ENCODE assay signal across 27 mouse cellular contexts in the genomic region with DNA sequence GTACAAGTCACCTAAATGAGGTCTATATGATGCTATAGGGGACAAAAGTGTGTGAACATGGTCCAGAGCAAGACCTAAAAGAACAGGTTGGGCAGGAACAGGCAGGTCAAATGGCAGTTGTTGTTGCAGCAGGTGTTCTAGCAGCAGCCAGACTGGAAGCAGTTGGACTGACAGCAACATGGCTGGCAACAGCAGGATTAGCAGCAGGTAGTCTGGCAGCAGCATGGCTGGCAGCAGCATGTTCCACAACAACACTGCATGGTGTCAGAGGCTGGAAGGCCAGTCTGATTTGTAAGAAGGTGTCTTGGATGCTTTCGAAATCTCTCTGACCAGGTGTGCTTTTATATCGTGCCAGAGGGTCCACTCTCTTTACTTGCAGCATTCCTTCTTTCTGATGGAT. TPM values are rescaled to one million over a fixed set of nuclear protein-coding genes. Genes with fewer than 3 reads are reported as not detected.
DNase-seq lines count a peak whose midpoint lies in the region; ATAC-seq lines count a peak whose summit lies in the region.
"Had no signal": no experiment of that assay in that cellular context is flagged by ENCODE, and none has a peak within 500 bp of the region (broad histone marks: within the 10 kb centered on the region; RNA-seq: fewer than 3 reads in every experiment).

No protein-coding gene starts in this region.

- H3K36me3 ChIP-seq in forebrain, embryonic 11.5 days (ENCODE audit: control insufficient read depth, insufficient read depth, low read length): no peaks in the 10 kb centered on the region
- no peaks in the 10 kb centered on the region for H3K36me3 ChIP-seq in forebrain, embryonic 14.5 days (ENCODE audit: control insufficient read depth, insufficient read depth, low read length)
- H3K36me3 ChIP-seq in megakaryocyte, embryonic 14.5 days (replicated peaks; ENCODE audit: low read length): no peaks in the 10 kb centered on the region
- H3K36me3 ChIP-seq: embryonic facial prominence, embryonic 10.5 days; embryonic facial prominence, embryonic 12.5 days; forebrain, embryonic 12.5 days; forebrain, embryonic 15.5 days; G1E had no signal

- ATAC-seq in cerebellum, adult (ENCODE audit: insufficient number of reproducible peaks, low FRiP score, low TSS enrichment): no peak
- no peak for ATAC-seq in forebrain, embryonic 11.5 days (replicated peaks; ENCODE audit: low FRiP score)
- ATAC-seq in forebrain, embryonic 14.5 days: no peak
- ATAC-seq in megakaryocyte, adult 5-6 weeks (ENCODE audit: poor library complexity, severe bottlenecking): no peak
- ATAC-seq: activated CD4-positive, CD25-positive, alpha-beta regulatory T cell, adult 4 months; CD4-positive, CD25-positive, alpha-beta regulatory T cell, adult 4 months; forebrain, embryonic 15.5 days; forebrain, postnatal 0 days; Patski had no signal

- H3K9me3 ChIP-seq in forebrain, embryonic 11.5 days (ENCODE audit: control insufficient read depth, low read length): no peaks in the 10 kb centered on the region
- no peaks in the 10 kb centered on the region for H3K9me3 ChIP-seq in forebrain, embryonic 14.5 days (replicated peaks; ENCODE audit: control insufficient read depth, low read length)
- no peaks in the 10 kb centered on the region for H3K9me3 ChIP-seq in megakaryocyte, embryonic 14.5 days
- H3K9me3 ChIP-seq: embryonic facial prominence, embryonic 10.5 days; embryonic facial prominence, embryonic 12.5 days; forebrain, embryonic 12.5 days; forebrain, embryonic 15.5 days had no signal

- WGBS in forebrain, embryonic 11.5 days: 95% methylated on average over 2 of the region's 2 CpGs
- WGBS in forebrain, embryonic 14.5 days: 86% methylated on average over 2 of the region's 2 CpGs

- no peaks in the 10 kb centered on the region for H3K27me3 ChIP-seq in forebrain, embryonic 11.5 days (ENCODE audit: control insufficient read depth, insufficient read depth, low read length)
- H3K27me3 ChIP-seq in forebrain, embryonic 14.5 days (replicated peaks; ENCODE audit: control insufficient read depth, insufficient read depth, low read length): no peaks in the 10 kb centered on the region
- H3K27me3 ChIP-seq in megakaryocyte, embryonic 14.5 days (replicated peaks): no peaks in the 10 kb centered on the region
- H3K27me3 ChIP-seq: embryonic facial prominence, embryonic 12.5 days; forebrain, embryonic 12.5 days; forebrain, embryonic 15.5 days had no signal

- H3K4me3 ChIP-seq in forebrain, embryonic 11.5 days (ENCODE audit: low read depth, low read length): no peak overlapping the region
- no peak overlapping the region for H3K4me3 ChIP-seq in forebrain, embryonic 14.5 days (ENCODE audit: low read depth, low read length)
- H3K4me3 ChIP-seq in megakaryocyte, embryonic 14.5 days (replicated peaks): peak overlapping the region; percentile 54
- H3K4me3 ChIP-seq: embryonic facial prominence, embryonic 10.5 days; embryonic facial prominence, embryonic 12.5 days; forebrain, embryonic 12.5 days; forebrain, embryonic 15.5 days had no signal

- H3K4me1 ChIP-seq in forebrain, embryonic 11.5 days (replicated peaks; ENCODE audit: control insufficient read depth, insufficient read depth, low read length): no peaks in the 10 kb centered on the region
- no peaks in the 10 kb centered on the region for H3K4me1 ChIP-seq in forebrain, embryonic 14.5 days (ENCODE audit: control insufficient read depth, insufficient read depth, low read length)
- H3K4me1 ChIP-seq in megakaryocyte, embryonic 14.5 days: no peaks in the 10 kb centered on the region
- H3K4me1 ChIP-seq: embryonic facial prominence, embryonic 10.5 days; embryonic facial prominence, embryonic 12.5 days; forebrain, embryonic 12.5 days; forebrain, embryonic 15.5 days had no signal

- peak; percentile 63 to 73 for DNase-seq in cerebellum, postnatal 10 days
- peak; percentile 47 for DNase-seq in forebrain, embryonic 11.5 days (ENCODE audit: low spot score)
- no peak for DNase-seq in forebrain, embryonic 14.5 days (ENCODE audit: low spot score)
- DNase-seq: adrenal gland, adult 8-10 months; adrenal gland, postnatal 14 days; adrenal gland, postnatal 36 days; B cell, adult 2 months; cerebellum, adult 11 months; cerebellum, adult 2 months; cerebellum, adult 9-10 months; cerebellum, postnatal 25 days; forebrain, postnatal 0 days had no signal

- H3K27ac ChIP-seq in forebrain, embryonic 11.5 days (ENCODE audit: low read depth, low read length): no peak overlapping the region
- no peak overlapping the region for H3K27ac ChIP-seq in forebrain, embryonic 14.5 days (ENCODE audit: low read depth, low read length)
- H3K27ac ChIP-seq: embryonic facial prominence, embryonic 10.5 days; embryonic facial prominence, embryonic 12.5 days; forebrain, embryonic 12.5 days; forebrain, embryonic 15.5 days had no signal

- no peak overlapping the region for H3K4me2 ChIP-seq in forebrain, embryonic 11.5 days (ENCODE audit: low read depth, low read length, severe bottlenecking)
- H3K4me2 ChIP-seq in forebrain, embryonic 14.5 days (ENCODE audit: low read length): no peak overlapping the region
- H3K4me2 ChIP-seq: embryonic facial prominence, embryonic 12.5 days; forebrain, embryonic 12.5 days; forebrain, embryonic 15.5 days had no signal

- no peak overlapping the region for H3K9ac ChIP-seq in forebrain, embryonic 11.5 days (ENCODE audit: low read length)
- H3K9ac ChIP-seq in forebrain, embryonic 14.5 days (ENCODE audit: low read length): no peak overlapping the region
- H3K9ac ChIP-seq: embryonic facial prominence, embryonic 12.5 days; forebrain, embryonic 12.5 days; forebrain, embryonic 15.5 days; forebrain, postnatal 0 days had no signal

RNA-seq across cellular contexts. Expression of a gene that starts 7.1 kb away (rescaled TPM):
- polyA plus RNA-seq in forebrain, embryonic 11.5 days (2014; fragmentation: Nextera tagmentation; extraction: Ambion mirVana): not detected in 2 replicates
- polyA plus RNA-seq in forebrain, embryonic 14.5 days (2014; fragmentation: Nextera tagmentation; extraction: Ambion mirVana): not detected in 2 replicates
- polyA plus RNA-seq in megakaryocyte, embryonic 14.5 days (2012; ENCODE audit: insufficient read depth, low replicate concordance): not detected in 2 replicates
- not detected in 2 replicates for total RNA-seq in megakaryocyte, adult 5-6 weeks (2015)
- total RNA-seq in megakaryocyte, adult 5-6 weeks (2017): not detected in 2 replicates
- total RNA-seq: adrenal gland, adult 18-20 months; adrenal gland, adult 8-10 months; adrenal gland, postnatal 14 days; adrenal gland, postnatal 36 days; CH12.LX; forebrain, postnatal 0 days; G1E had no signal
- polyA plus RNA-seq: activated CD4-positive, CD25-positive, alpha-beta regulatory T cell, adult 4 months; CD4-positive, CD25-positive, alpha-beta regulatory T cell, adult 4 months; cerebellum, adult 2 months; cortical plate, adult 2 months; embryonic facial prominence, embryonic 10.5 days; embryonic facial prominence, embryonic 12.5 days; embryonic facial prominence, embryonic 14.5 days; forebrain, embryonic 12.5 days; forebrain, embryonic 15.5 days; forebrain, postnatal 0 days; G1E; Patski had no signal

RNA-seq across cellular contexts. Expression of a gene that starts 17.7 kb away (rescaled TPM):
- polyA plus RNA-seq in forebrain, embryonic 11.5 days (2014; fragmentation: Nextera tagmentation; extraction: Ambion mirVana): not detected in 2 replicates
- polyA plus RNA-seq in forebrain, embryonic 14.5 days (2014; fragmentation: Nextera tagmentation; extraction: Ambion mirVana): not detected in 2 replicates
- not detected in 2 replicates for polyA plus RNA-seq in megakaryocyte, embryonic 14.5 days (2012; ENCODE audit: insufficient read depth, low replicate concordance)
- total RNA-seq in megakaryocyte, adult 5-6 weeks (2015): not detected in 2 replicates
- not detected in 2 replicates for total RNA-seq in megakaryocyte, adult 5-6 weeks (2017)
- total RNA-seq: adrenal gland, adult 18-20 months; adrenal gland, adult 8-10 months; adrenal gland, postnatal 14 days; adrenal gland, postnatal 36 days; CH12.LX; forebrain, postnatal 0 days; G1E had no signal
- polyA plus RNA-seq: activated CD4-positive, CD25-positive, alpha-beta regulatory T cell, adult 4 months; CD4-positive, CD25-positive, alpha-beta regulatory T cell, adult 4 months; cerebellum, adult 2 months; cortical plate, adult 2 months; embryonic facial prominence, embryonic 10.5 days; embryonic facial prominence, embryonic 12.5 days; embryonic facial prominence, embryonic 14.5 days; forebrain, embryonic 12.5 days; forebrain, embryonic 15.5 days; forebrain, postnatal 0 days; G1E; Patski had no signal

RNA-seq across cellular contexts. Expression of a gene that starts 24.7 kb away (rescaled TPM):
- not detected in 2 replicates for polyA plus RNA-seq in forebrain, embryonic 11.5 days (2014; fragmentation: Nextera tagmentation; extraction: Ambion mirVana)
- polyA plus RNA-seq in forebrain, embryonic 14.5 days (2014; fragmentation: Nextera tagmentation; extraction: Ambion mirVana): not detected in 2 replicates
- polyA plus RNA-seq in megakaryocyte, embryonic 14.5 days (2012; ENCODE audit: insufficient read depth, low replicate concordance): not detected in 2 replicates
- not detected in 2 replicates for total RNA-seq in megakaryocyte, adult 5-6 weeks (2015)
- not detected in 2 replicates for total RNA-seq in megakaryocyte, adult 5-6 weeks (2017)
- total RNA-seq: adrenal gland, adult 18-20 months; adrenal gland, adult 8-10 months; adrenal gland, postnatal 14 days; adrenal gland, postnatal 36 days; CH12.LX; forebrain, postnatal 0 days; G1E had no signal
- polyA plus RNA-seq: activated CD4-positive, CD25-positive, alpha-beta regulatory T cell, adult 4 months; CD4-positive, CD25-positive, alpha-beta regulatory T cell, adult 4 months; cerebellum, adult 2 months; cortical plate, adult 2 months; embryonic facial prominence, embryonic 10.5 days; embryonic facial prominence, embryonic 12.5 days; forebrain, embryonic 12.5 days; forebrain, embryonic 15.5 days; forebrain, postnatal 0 days; G1E; Patski had no signal

RNA-seq across cellular contexts. Expression of a gene that starts 33.4 kb away (rescaled TPM):
- polyA plus RNA-seq in forebrain, embryonic 11.5 days (2014; fragmentation: Nextera tagmentation; extraction: Ambion mirVana): not detected in 2 replicates
- polyA plus RNA-seq in forebrain, embryonic 14.5 days (2014; fragmentation: Nextera tagmentation; extraction: Ambion mirVana): not detected in 2 replicates
- not detected in 2 replicates for polyA plus RNA-seq in megakaryocyte, embryonic 14.5 days (2012; ENCODE audit: insufficient read depth, low replicate concordance)
- not detected in 2 replicates for total RNA-seq in megakaryocyte, adult 5-6 weeks (2015)
- not detected in 2 replicates for total RNA-seq in megakaryocyte, adult 5-6 weeks (2017)
- total RNA-seq: adrenal gland, adult 18-20 months; adrenal gland, adult 8-10 months; adrenal gland, postnatal 14 days; adrenal gland, postnatal 36 days; CH12.LX; forebrain, postnatal 0 days; G1E had no signal
- polyA plus RNA-seq: activated CD4-positive, CD25-positive, alpha-beta regulatory T cell, adult 4 months; CD4-positive, CD25-positive, alpha-beta regulatory T cell, adult 4 months; cerebellum, adult 2 months; cortical plate, adult 2 months; embryonic facial prominence, embryonic 10.5 days; embryonic facial prominence, embryonic 12.5 days; embryonic facial prominence, embryonic 14.5 days; forebrain, embryonic 12.5 days; forebrain, embryonic 15.5 days; forebrain, postnatal 0 days; G1E; Patski had no signal

RNA-seq across cellular contexts. Expression of a gene that starts 39.6 kb away (rescaled TPM):
- not detected in 2 replicates for polyA plus RNA-seq in forebrain, embryonic 11.5 days (2014; fragmentation: Nextera tagmentation; extraction: Ambion mirVana)
- not detected in 2 replicates for polyA plus RNA-seq in forebrain, embryonic 14.5 days (2014; fragmentation: Nextera tagmentation; extraction: Ambion mirVana)
- polyA plus RNA-seq in megakaryocyte, embryonic 14.5 days (2012; ENCODE audit: insufficient read depth, low replicate concordance): not detected in 2 replicates
- total RNA-seq in megakaryocyte, adult 5-6 weeks (2015): not detected in 2 replicates
- not detected in 2 replicates for total RNA-seq in megakaryocyte, adult 5-6 weeks (2017)
- total RNA-seq: adrenal gland, adult 18-20 months; adrenal gland, adult 8-10 months; adrenal gland, postnatal 14 days; adrenal gland, postnatal 36 days; CH12.LX; forebrain, postnatal 0 days had no signal
- polyA plus RNA-seq: activated CD4-positive, CD25-positive, alpha-beta regulatory T cell, adult 4 months; CD4-positive, CD25-positive, alpha-beta regulatory T cell, adult 4 months; cerebellum, adult 2 months; cortical plate, adult 2 months; embryonic facial prominence, embryonic 10.5 days; embryonic facial prominence, embryonic 12.5 days; forebrain, embryonic 12.5 days; forebrain, embryonic 15.5 days; forebrain, postnatal 0 days; G1E; Patski had no signal
